Mouse (Mus musculus) embryonic facial prominence, embryonic 13.5 days (tissue): Measurements from ENCODE around the gene Nfib. TPM values are rescaled to one million over a fixed set of nuclear protein-coding genes. Genes with fewer than 3 reads are reported as not detected.

Source experiments
- ATAC-seq: fragments of 200-750 bp; cut with Nextera tagmentation; 2 replicates; pipeline ENCODE4 v1.8.0; 2017; ENCODE audit warnings: low read depth; ENCODE audit not compliant: insufficient number of reproducible peaks, insufficient read depth, low FRiP score, low TSS enrichment
- H3K27ac ChIP-seq: fragments of 300-500 bp; sonication (generic); 2 replicates; pipeline ENCODE4 v1.5.1; 2015; ENCODE audit warnings: moderate library complexity, mild to moderate bottlenecking, inconsistent platforms
- H3K27me3 ChIP-seq: fragments of 300-500 bp; sonication (generic); 2 replicates; pipeline ENCODE4 v1.6.1; 2015; ENCODE audit warnings: mild to moderate bottlenecking, inconsistent platforms
- H3K36me3 ChIP-seq: fragments of 300-500 bp; sonication (generic); 2 replicates; pipeline ENCODE4 v1.6.1; 2015; ENCODE audit warnings: mild to moderate bottlenecking, inconsistent platforms
- H3K4me1 ChIP-seq: fragments of 300-500 bp; sonication (generic); 2 replicates; pipeline ENCODE4 v1.6.1; 2015; ENCODE audit warnings: inconsistent platforms
- H3K4me2 ChIP-seq: fragments of 300-500 bp; sonication (generic); 2 replicates; pipeline ENCODE4 v1.6.1; 2015; ENCODE audit warnings: moderate library complexity, mild to moderate bottlenecking, inconsistent platforms
- H3K4me3 ChIP-seq: fragments of 300-500 bp; sonication (generic); 2 replicates; pipeline ENCODE4 v1.5.1; 2015; ENCODE audit warnings: mild to moderate bottlenecking, inconsistent platforms
- H3K9ac ChIP-seq: fragments of 300-500 bp; sonication (generic); 2 replicates; pipeline ENCODE4 v1.6.1; 2015; ENCODE audit warnings: mild to moderate bottlenecking, inconsistent platforms
- H3K9me3 ChIP-seq: fragments of 300-500 bp; sonication (generic); 2 replicates; pipeline ENCODE4 v1.6.1; 2016; ENCODE audit warnings: inconsistent platforms
- WGBS: fragments of 180-500 bp; shearing (Covaris S2); methylation state at CpG from one replicate; pipeline ENCODE4 v1.1.7; 2015; ENCODE audit warnings: mixed read lengths; 5-methylcytosine and 5-hydroxymethylcytosine counted together
- polyA plus RNA-seq: library from polyadenylated mRNA; unstranded; fragments of >200 nt; fragmentation: Nextera tagmentation; extraction: Ambion mirVana; gene quantifications from 2 replicates; pipeline ENCODE4 v1.2.1, GENCODE M21; 2015

Gene Nfib
- polyA plus RNA-seq, 1 experiment from 2014 or later, result 104 TPM

- 69% methylated on average over 1 of the region's 1 CpGs for whole genome bisulfite sequencing
- Histone ChIP-seq H3K27me3 (no peaks in the 10 kb centered on the region), H3K9me3 (no peaks in the 10 kb centered on the region), H3K27ac (no peak overlapping the region), H3K36me3 (no peaks in the 10 kb centered on the region), H3K9ac (no peak overlapping the region), H3K4me2 (no peak overlapping the region), H3K4me3 (no peak overlapping the region), H3K4me1 (peaks cover 57% of the 10 kb centered on the region)
- ATAC-seq, result no peak
Observed at GRCm38 (mm10) chr4:82444078-82444477, 261.5 kb downstream of the Nfib start.

DNA sequence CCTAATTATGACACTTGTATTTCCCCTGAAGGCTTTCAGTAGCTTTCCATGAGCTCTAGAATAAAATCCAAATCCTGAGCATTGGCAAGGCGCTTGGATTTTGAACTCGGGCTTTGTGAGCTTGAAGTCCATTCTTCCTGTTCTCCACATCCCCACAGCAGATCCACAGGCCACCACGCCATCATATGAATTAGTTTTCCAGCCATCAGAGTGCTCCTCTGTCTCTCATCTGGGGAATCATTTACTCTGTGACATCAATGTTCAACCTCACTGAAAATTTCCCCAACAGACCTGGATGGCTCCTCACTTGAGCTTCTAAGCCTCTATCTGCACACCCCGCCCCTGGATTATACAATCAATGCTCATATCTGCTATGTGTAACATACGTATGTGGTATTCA, 262.1 kb downstream of the Nfib start:
- no peak for ATAC-seq
- Histone ChIP-seq H3K4me2 (no peak overlapping the region), H3K27me3 (no peaks in the 10 kb centered on the region), H3K4me1 (peaks cover 54% of the 10 kb centered on the region), H3K27ac (no peak overlapping the region), H3K4me3 (no peak overlapping the region), H3K9ac (no peak overlapping the region), H3K36me3 (no peaks in the 10 kb centered on the region), H3K9me3 (no peaks in the 10 kb centered on the region)
- WGBS, result 90% methylated on average over 5 of the region's 5 CpGs

- 81% methylated on average over 5 of the region's 5 CpGs for WGBS
- Histone ChIP-seq H3K27me3 (no peaks in the 10 kb centered on the region), H3K36me3 (no peaks in the 10 kb centered on the region), H3K9me3 (no peaks in the 10 kb centered on the region), H3K4me3 (no peak overlapping the region), H3K4me2 (no peak overlapping the region), H3K27ac (no peak overlapping the region), H3K4me1 (peaks cover 55% of the 10 kb centered on the region), H3K9ac (no peak overlapping the region)
- no peak for ATAC-seq
Observed at GRCm38 (mm10) chr4:82443003-82443402, 262.5 kb downstream of the Nfib start.

- Histone ChIP-seq H3K9me3 (no peaks in the 10 kb centered on the region), H3K4me2 (no peak overlapping the region), H3K4me3 (no peak overlapping the region), H3K36me3 (no peaks in the 10 kb centered on the region), H3K9ac (no peak overlapping the region), H3K27ac (no peak overlapping the region), H3K4me1 (peaks cover 55% of the 10 kb centered on the region), H3K27me3 (no peaks in the 10 kb centered on the region)
- ATAC-seq, result no peak
- 82% methylated on average over 2 of the region's 2 CpGs for WGBS
Observed at GRCm38 (mm10) chr4:82440606-82441005, 264.9 kb downstream of the Nfib start.

DNA sequence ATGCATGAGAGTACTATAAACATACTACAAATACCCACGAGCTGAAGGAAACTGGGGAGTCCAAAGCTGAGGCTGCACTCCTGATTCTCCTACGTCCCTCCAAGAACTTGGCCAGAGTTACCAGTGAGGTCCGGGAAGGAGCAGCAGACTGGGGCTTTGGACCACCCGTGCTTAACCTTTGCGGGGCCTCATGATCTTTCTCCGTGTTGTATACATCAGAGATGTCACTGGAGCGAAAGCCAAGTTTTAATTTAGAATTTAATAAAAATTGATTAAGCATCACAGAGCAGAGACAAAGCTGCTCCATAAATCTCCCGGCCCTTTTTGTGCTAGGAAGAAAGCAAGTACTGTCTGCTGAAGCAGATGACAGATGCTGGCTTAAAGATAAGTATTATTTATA, 265.7 kb downstream of the Nfib start:
- no peak overlapping the region for H3K4me3 ChIP-seq
- H3K4me1 ChIP-seq, result peaks cover 62% of the 10 kb centered on the region
- WGBS, result 83% methylated on average over 8 of the region's 8 CpGs
- no peaks in the 10 kb centered on the region for H3K36me3 ChIP-seq
- ATAC-seq, result no peak
- no peak overlapping the region for H3K9ac ChIP-seq
- no peak overlapping the region for H3K27ac ChIP-seq
- H3K27me3 ChIP-seq, result no peaks in the 10 kb centered on the region
- no peaks in the 10 kb centered on the region for H3K9me3 ChIP-seq
- no peak overlapping the region for H3K4me2 ChIP-seq

DNA sequence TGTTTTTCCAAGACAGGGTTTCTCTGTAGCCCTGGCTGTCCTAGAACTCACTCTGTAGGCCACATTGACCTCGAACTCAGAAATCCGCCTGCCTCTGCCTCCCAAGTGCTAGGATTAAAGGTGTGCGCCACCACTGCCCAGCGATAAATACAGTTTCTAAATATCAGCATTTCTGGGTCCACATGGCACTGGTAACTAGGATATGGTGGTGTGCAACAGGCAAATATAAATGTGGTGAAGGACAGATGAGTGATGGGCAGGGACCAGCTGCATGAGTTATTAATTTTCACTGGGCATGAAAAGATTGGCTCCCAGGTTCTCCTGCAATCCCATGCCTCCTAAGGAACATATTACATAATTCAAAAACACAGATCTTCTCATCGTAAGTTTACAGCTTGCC, 266.9 kb downstream of the Nfib start:
- H3K9me3 ChIP-seq, result no peaks in the 10 kb centered on the region
- no peak overlapping the region for H3K4me2 ChIP-seq
- no peaks in the 10 kb centered on the region for H3K36me3 ChIP-seq
- H3K4me1 ChIP-seq, result peaks cover 66% of the 10 kb centered on the region
- H3K27me3 ChIP-seq, result no peaks in the 10 kb centered on the region
- ATAC-seq, result no peak
- H3K4me3 ChIP-seq, result no peak overlapping the region
- WGBS, result 89% methylated on average over 5 of the region's 5 CpGs
- no peak overlapping the region for H3K9ac ChIP-seq
- H3K27ac ChIP-seq, result no peak overlapping the region

DNA sequence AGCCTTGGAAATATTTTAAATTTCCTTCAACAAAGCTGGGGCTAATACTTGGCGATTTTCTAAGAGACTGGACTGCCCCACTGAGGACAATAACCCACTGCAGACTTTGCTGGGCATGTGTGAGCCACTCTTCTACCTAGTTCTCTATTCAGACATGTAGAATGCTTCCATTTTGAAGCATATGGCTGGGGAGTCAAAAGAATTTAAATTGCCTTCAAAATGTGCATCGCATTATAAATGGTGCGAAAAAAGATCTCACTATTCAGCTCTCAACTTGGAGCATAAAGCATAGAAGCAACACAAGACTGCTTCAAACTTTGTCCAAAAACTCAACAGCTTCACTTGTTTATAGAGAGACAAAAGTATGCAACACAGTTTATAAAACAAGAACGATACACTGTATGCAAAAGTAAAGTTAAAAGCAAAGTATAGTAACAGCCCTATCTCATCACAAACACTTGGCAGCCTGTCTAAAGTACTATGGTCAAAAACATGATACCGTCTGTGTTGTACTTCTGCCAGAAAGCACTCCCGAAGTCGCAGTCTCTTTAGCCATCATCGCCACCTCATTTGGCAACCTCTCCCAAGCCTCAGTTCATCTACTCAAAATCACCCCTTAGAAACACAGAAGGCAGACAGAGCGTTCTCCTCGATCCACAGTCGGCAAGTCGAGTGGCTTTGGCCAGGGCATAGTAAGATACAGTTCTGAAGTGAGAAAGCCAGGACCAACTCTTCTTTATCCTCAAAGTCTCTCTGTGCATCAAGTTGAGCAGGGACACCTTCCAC, 267.8 kb downstream of the Nfib start:
- Histone ChIP-seq H3K4me1 (peaks cover 62% of the 10 kb centered on the region), H3K9ac (no peak overlapping the region), H3K27ac (peak overlapping the region; percentile 33; the same call in 1 of the 2 replicates), H3K4me3 (no peak overlapping the region), H3K4me2 (no peak overlapping the region), H3K27me3 (no peaks in the 10 kb centered on the region), H3K36me3 (no peaks in the 10 kb centered on the region), H3K9me3 (no peaks in the 10 kb centered on the region)
- no peak for ATAC-seq
- WGBS, result 64% methylated on average over 12 of the region's 12 CpGs

DNA sequence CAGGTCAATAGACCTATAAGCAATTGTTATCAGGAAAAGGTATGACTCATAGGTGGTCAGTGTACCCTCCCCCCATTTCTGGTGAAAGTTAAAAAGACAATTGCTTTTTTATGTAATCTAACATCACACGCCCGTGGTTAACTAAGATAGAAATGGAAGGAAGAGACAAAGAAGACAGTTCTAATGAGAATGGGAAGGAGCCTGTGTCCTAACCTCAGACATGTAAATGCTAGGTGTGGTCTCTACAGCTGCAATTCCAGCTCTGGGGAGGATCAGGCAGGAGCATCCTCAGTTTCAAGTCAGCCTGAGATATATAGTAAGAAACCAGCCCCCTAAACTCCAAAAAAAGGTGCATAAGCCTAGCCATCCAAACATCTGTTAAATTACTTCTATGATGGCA, 268.9 kb downstream of the Nfib start:
- H3K27ac ChIP-seq, result no peak overlapping the region
- no peak overlapping the region for H3K4me2 ChIP-seq
- H3K4me1 ChIP-seq, result peaks cover 58% of the 10 kb centered on the region
- H3K27me3 ChIP-seq, result no peaks in the 10 kb centered on the region
- no peaks in the 10 kb centered on the region for H3K9me3 ChIP-seq
- no peaks in the 10 kb centered on the region for H3K36me3 ChIP-seq
- no peak overlapping the region for H3K4me3 ChIP-seq
- WGBS, result 89% methylated on average over 2 of the region's 2 CpGs
- H3K9ac ChIP-seq, result no peak overlapping the region
- ATAC-seq, result no peak

DNA sequence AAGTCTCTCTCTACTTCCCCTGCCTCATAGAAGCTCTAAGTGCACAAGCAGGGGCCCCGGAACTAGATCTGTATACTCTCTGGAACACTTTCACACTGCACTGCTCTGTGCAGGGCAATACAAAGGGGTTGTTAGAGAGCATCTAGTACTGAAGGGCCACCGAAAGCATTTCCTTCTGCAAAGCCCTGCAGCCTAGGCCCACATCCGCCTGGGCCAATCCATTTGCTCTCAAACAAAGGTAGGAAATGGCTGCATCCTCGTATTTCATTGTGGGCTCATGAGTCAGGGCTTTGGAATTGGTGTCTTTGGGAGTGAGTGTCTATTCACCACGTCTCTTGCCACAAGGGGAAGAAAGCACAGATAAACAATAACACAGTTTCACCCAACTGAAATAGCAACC, 269.8 kb downstream of the Nfib start:
- Histone ChIP-seq H3K9ac (no peak overlapping the region), H3K36me3 (0 out of 2 replicates have a peak, but pooled peaks cover under 1% of the 10 kb centered on the region), H3K4me1 (peaks cover 53% of the 10 kb centered on the region), H3K4me3 (no peak overlapping the region), H3K9me3 (no peaks in the 10 kb centered on the region), H3K27me3 (no peaks in the 10 kb centered on the region), H3K27ac (no peak overlapping the region; the same call in 1 of the 2 replicates), H3K4me2 (no peak overlapping the region)
- no peak for ATAC-seq
- WGBS, result 52% methylated on average over 5 of the region's 5 CpGs

DNA sequence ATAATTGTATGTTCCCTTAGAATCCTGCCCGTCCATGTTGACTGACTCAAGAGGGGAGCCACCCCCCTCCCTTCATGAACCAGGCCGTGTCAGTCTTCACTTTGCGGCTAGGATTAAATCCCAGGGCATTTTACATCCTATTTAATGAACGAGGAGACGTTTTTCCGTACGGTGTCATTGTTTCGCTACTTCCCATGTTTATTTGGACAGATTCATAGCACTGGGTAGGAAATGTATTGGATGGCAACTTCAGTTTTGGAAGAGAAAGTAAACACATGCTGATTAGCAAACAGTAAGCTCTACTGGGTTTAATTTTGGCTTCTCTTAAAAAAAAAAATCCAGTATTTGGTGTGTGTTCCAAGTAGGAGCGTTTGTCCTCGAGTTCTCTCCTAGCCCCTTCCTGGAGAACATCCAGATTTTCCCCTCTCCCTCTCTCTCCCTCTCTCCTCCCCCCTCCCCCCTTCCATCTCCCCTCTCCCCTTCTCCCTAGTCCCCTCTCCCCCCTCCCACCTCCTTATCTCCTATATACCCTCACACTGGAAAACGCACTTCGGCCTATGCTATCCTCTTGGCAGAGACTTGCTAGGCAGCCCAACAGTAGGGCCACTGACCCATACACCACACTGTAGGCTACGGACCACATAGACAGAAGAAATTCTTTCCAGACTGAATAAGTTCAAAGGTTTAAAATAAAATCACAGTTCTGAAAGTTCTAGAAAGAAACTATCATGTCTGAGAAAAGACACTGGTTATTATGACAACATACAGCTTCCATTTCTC, 271.4 kb downstream of the Nfib start:
- Histone ChIP-seq H3K9me3 (no peaks in the 10 kb centered on the region), H3K9ac (no peak overlapping the region), H3K4me1 (peaks cover 51% of the 10 kb centered on the region), H3K4me2 (no peak overlapping the region), H3K27ac (peak overlapping the region; percentile 51; the same call in 1 of the 2 replicates), H3K27me3 (no peaks in the 10 kb centered on the region), H3K36me3 (0 out of 2 replicates have a peak, but pooled peaks cover 10% of the 10 kb centered on the region), H3K4me3 (no peak overlapping the region)
- WGBS, result 60% methylated on average over 13 of the region's 13 CpGs
- no peak for ATAC-seq

DNA sequence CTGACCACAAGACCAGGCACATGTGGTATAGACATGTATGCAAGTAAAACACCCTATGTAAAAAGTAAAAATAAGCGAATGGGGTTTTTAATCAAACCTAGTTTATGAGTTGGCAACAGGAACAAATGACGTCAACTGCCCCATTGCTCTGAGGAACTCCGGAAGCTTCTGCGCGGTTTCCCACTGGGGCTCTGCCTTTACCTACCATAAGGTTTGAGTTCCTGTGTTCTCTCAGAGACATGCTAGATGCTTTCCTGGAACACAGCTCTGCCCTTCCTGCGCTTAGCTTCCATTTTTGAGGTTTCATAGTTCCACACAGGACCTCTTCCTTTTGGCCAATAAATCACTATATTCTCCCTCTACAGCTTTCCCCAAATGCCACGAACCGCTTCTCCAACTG, 273.7 kb downstream of the Nfib start:
- H3K27me3 ChIP-seq, result no peaks in the 10 kb centered on the region
- no peak for ATAC-seq
- peaks cover 54% of the 10 kb centered on the region for H3K4me1 ChIP-seq
- H3K36me3 ChIP-seq, result 0 out of 2 replicates have a peak, but pooled peaks cover 10% of the 10 kb centered on the region
- no peak overlapping the region for H3K4me3 ChIP-seq
- H3K9ac ChIP-seq, result no peak overlapping the region
- H3K27ac ChIP-seq, result no peak overlapping the region
- 86% methylated on average over 8 of the region's 8 CpGs for WGBS
- no peak overlapping the region for H3K4me2 ChIP-seq
- H3K9me3 ChIP-seq, result no peaks in the 10 kb centered on the region

GRCm38 (mm10) chr4:82430802-82431201, 274.7 kb downstream of the Nfib start:
- Histone ChIP-seq H3K27me3 (no peaks in the 10 kb centered on the region), H3K4me2 (no peak overlapping the region), H3K9me3 (no peaks in the 10 kb centered on the region), H3K36me3 (0 out of 2 replicates have a peak, but pooled peaks cover 13% of the 10 kb centered on the region), H3K4me3 (no peak overlapping the region), H3K4me1 (peaks cover 52% of the 10 kb centered on the region), H3K27ac (no peak overlapping the region), H3K9ac (no peak overlapping the region)
- WGBS, result 65% methylated on average over 3 of the region's 3 CpGs
- ATAC-seq, result no peak
